Mouse (Mus musculus) lung, postnatal 14 days (tissue): Measurements from ENCODE around the gene Rap1b.

ENCODE experiments used
- DNase-seq: peaks from one replicate; pipeline ENCODE4 v3.0.0; 2021

Gene Rap1b

DNA sequence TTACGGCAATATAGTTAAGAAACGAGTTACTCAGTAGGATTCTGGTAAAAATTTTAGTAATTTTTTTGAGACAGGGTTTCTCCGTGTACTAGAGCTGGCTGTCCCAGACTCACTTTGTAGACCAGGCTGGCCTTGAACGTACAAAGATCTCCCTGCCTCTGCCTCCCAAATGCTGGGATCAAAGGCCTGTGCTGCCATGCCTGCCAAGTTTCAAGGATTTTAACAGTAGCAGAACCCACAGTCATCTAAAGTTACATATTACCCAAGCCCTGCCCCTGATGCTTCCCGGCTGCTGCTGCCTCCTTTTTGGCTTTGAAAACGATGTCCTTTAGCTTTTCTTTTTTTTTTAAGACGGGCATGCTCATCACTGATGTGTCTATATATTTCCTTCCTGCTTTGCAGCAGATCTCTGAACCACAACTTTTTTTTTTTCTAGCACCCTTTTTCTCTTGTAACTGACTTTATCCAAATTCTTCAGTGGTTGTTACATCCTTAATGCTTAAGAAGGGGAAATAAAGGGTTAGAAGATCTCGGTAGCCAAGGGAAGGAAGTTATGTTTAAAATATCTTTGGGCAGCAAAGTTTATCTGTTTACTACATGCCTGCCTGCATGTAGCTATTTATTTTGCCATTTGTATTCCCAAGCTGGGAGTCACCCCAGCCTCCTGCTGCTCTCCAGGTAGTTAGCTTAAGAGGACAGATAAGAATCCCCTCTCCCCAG lies 10.3 kb upstream of the Rap1b start:
- no peak for DNase-seq

DNA sequence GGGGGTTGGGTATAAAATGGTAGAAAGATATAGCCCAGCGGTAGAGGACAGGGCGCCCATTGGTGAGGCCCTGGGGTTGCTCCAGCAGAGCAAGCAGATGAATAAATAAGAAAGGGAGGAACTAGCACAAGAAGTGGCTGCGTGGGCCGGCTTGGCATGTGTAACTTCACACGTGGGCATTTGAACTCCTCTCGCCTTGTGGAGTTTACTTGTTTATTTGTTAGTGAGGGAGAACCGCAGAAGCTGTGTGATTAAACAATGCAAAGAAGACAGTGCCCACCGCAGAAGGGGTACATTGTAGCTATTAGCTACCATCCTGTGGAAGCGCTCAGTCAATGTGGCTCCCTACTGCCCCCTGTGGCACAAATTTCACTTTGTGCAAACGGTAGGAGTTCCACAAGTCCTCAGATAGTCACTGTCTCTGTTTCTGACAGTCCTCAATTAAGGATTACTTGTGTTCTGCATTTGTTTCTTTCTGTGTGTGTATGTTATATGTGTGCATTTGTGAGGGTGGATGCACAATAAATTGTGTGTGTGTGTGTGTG lies 6.9 kb upstream of the Rap1b start:
- DNase-seq: no peak

GRCm38 (mm10) chr10:117848981-117849380 lies 3.1 kb upstream of the Rap1b start:
- no peak for DNase-seq

GRCm38 (mm10) chr10:117846796-117847195 lies 961 bp upstream of the Rap1b start:
- no peak for DNase-seq

GRCm38 (mm10) chr10:117846260-117846632 lies 411 bp upstream of the Rap1b start:
- no peak for DNase-seq

- DNase-seq: peak; percentile 79
Observed at GRCm38 (mm10) chr10:117844782-117845596, 846 bp downstream of the Rap1b start.

GRCm38 (mm10) chr10:117844279-117844678 lies 1.6 kb downstream of the Rap1b start:
- no peak for DNase-seq

GRCm38 (mm10) chr10:117843690-117844089 lies 2.1 kb downstream of the Rap1b start:
- DNase-seq: no peak

DNA sequence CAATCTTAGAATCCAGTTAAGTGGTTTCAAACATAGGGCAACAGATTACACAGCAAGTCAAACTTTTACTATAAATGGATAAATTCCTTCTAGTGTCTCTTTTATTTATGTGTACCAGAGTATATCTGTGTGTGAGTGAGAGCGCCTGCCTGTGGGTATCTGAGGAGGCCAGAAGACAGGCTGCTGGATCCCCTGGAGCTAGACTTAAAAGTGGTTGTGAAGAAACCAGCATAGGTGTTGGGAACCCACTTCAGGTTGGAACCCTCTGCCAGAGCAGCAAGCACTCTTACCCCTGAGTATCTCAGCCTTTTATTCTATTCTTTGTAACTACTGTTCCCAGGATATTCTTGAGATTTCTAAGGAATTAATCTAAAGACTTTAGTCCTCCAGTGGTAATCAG lies 4.1 kb downstream of the Rap1b start:
- DNase-seq: no peak

- no peak for DNase-seq
Observed at GRCm38 (mm10) chr10:117840431-117840995, 5.3 kb downstream of the Rap1b start.

DNA sequence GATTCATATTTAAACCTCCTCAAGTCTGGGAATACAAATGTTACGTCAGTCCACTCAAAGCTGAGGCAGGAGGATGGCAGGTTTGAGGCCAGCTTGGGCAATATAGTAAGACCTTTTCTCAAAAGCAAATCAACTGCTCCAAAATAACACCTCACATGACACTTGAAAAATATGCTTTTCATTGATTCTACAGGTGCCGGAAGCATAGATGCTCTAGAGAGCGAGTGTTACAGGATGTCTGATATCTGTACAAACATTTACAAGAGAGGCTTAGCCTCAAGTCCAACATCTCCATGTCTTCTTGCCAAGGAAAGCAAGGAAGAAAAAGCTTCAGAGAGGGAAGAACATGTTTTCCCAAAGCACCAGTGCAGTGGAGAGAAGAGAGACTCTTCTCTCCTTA lies 6.1 kb downstream of the Rap1b start:
- no peak for DNase-seq

GRCm38 (mm10) chr10:117838924-117839323 lies 6.9 kb downstream of the Rap1b start:
- no peak for DNase-seq

- DNase-seq: no peak
Observed at GRCm38 (mm10) chr10:117836354-117836753, 9.5 kb downstream of the Rap1b start.

DNA sequence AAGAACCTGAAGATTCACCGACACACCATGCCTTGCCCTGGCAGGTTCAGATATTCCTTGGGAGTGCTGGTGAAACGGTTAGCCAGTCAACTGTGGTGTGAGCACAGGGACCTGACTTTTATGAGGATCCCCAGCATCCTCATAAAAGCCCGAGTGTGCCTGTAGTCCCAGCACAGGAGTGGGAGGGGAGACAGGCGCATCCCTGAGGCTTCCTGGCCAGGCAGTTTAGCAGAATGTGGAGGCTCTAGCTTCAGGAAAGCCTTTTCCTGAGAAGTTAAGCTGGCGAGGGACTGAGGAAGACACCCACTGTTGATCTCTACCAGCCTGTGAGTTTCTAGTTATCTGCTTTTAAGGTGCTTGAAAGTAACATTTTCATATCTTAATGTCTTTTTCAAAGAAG lies 10.4 kb downstream of the Rap1b start:
- DNase-seq: no peak

DNA sequence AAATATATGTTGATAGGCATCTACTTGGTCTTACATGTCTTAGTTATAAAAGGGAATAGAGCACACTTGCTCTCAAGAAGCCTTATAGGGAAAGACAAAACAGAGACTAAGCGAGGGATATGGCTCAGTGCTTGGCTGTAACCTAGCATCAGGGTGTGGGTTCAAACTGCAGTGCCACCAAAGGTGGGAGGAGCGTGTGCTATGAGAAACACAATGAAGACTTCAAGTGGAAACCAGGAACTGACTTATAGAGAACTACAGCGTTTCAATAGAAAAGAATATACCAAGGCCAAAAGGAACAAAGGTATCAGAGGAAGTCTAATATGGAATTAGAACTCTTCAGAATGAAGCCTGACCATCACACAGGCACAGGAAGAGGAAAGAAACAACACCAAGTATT lies 15.0 kb downstream of the Rap1b start:
- DNase-seq: no peak

DNA sequence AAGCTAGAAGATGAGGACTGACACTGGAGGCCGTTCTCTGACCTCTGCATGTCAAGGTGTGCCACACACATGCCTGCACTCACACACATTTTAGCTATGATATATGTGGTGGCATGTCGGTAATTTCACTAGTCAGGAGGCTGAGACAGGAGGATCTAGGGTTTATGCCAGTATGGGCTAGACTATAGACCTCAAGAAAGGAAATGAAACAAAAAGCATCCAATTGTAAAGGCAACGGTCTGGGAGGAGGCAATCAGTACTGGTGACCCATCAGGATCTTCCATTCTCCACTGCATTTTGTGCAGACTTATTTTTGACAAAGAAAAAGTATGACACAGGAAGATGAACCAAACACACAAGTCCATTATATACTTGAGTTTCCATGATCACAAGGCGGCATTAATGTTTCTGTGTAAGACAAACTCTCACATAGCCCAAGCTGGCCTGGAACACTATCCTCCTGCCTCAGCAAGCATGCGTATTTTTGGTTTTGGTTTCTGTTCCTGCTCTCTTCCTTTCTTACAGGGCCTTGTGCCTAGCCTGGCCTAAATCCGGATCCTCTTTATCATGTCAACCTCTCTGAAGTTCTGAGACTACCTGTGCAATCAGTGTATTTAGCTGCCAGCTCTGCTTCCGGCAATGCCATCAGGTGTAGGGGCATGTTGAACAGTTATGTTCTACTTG lies 16.2 kb downstream of the Rap1b start:
- no peak for DNase-seq

DNA sequence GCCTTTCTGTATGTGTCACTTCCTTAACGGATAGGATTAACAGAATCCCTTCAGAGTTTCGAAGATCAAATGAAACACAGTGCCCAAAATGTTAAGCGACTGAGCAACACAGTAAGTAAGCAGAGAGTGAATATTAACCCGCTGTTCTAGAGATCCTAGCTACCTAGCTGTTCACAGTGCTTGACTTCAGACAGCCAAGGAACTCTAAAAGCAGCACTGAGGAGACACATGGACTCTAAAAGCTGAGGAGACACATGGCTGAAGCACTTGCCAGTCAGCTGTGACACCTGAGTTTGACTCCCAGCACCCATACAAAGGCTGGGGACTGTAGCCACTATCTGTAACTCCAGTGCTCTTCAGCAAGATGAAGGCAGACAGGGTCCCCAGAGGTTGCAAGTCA lies 16.8 kb downstream of the Rap1b start:
- no peak for DNase-seq

- DNase-seq: no peak
Observed at GRCm38 (mm10) chr10:117828536-117828935, 17.3 kb downstream of the Rap1b start.

GRCm38 (mm10) chr10:117824647-117825046 lies 21.2 kb downstream of the Rap1b start:
- DNase-seq: no peak

DNA sequence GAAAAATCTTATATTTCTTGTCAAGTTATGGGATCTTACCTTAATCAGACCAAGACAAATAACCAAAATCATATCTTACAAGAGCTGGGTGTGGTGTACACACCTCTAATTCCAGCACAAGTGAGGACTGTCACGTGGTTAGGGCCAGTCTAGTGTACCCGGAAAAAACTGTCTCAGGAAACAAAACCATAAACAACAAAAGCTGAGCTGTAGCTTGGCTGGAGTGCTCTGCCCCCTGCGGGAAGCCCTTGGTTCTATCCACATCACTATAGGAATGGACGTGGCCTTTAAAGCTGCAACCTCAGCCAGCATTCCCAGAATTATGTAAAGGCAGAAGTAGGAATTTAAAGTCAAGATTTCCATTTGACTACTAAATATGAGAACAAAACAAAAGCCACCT lies 21.7 kb downstream of the Rap1b start:
- peak; percentile 47 for DNase-seq

- no peak for DNase-seq
Observed at GRCm38 (mm10) chr10:117823321-117823720, 22.5 kb downstream of the Rap1b start.

DNA sequence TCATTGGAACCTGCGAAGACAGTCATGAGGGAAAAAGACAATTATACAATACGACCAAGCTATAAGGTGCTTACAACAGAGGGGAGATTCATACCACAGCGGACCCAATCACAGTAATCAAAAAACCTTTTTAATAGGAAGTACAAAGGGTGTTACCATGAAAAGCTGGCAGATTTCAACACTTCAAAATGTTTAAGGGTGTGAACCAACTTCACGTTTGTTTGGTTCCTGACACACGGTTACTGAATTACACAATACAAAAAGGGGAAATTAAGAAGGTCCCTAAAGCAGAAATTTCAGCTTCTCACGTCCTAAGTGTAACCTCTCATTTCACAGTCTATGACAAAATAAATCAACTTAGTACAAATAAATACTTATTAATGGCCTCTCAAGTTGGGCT lies 27.2 kb downstream of the Rap1b start:
- no peak for DNase-seq

DNA sequence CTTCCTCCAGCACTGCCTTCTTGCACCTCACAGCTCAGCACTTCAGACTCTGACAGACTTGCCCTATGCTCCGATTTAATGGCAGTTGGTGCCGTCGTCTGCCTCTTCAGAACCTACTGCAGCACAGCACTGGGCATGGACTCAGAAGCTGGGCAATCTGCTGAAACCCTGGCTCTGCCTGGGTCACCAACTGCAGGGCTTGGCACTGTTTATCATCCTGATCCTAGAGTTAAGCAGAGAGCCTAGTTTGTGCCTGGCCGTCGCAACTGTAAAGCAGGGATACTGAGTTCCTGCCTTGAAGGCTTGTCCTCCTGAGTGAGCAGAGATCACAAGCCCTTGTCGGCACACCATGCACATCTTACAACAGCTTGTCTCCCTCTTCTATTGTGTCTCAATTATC lies 29.1 kb downstream of the Rap1b start:
- no peak for DNase-seq
